Mouse (Mus musculus): ENCODE measurements around the gene Adamtsl1.

DNA sequence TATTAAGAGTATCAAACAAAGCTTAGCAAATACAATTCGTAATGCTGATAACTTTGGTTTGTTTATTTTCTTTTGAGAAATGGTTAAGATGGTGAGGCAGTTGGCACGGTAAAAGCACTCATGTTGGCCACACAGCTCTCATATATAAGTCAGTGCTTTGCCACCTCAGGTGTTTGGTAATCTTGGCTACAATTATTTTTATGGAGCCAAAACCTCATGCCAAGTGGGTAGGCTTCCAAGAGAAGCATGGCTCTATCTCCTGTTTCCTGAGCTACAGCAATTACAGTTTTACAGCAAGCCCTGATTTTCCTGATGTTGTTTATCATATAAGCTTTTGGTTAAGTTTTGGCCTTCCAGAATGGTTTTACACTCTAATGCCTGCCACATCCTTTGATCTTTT lies 795.2 kb downstream of the Adamtsl1 start:
- TF ChIP-seq CTCF (IDR thresholded peaks at IDR 0.05; ENCODE audit: low read depth) (no peak), EP300 (IDR thresholded peaks at IDR 0.05; ENCODE audit: low read depth) (no peak)
